Mouse (Mus musculus): ENCODE results near the gene Fggy.

The Fggy gene

GRCm38 (mm10) chr4:95557333-95557956, at the start of gene Fggy:
Fggy (plus strand) TSS chr4:95557507.
- DNase-seq: peak; percentile 91 to 93

DNA sequence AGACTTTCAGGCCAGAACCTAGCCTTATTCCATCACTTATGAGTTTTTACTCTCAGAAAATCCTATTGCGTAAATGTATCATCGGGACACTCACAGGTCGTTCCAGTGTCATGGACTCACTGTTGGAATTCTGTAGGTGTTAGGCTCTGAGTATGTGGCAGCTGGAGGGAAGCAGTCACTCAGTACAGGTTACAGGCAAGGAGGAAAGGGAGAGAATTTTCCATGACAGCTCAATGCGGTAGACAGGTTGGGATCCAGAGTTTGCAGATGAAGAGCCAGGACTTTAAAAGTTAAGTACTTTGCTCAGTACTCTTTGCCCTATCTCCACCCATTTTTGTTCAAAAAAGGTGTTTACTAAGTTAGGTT, 49.4 kb upstream of the Fggy start:
- DNase-seq: no peak

DNA sequence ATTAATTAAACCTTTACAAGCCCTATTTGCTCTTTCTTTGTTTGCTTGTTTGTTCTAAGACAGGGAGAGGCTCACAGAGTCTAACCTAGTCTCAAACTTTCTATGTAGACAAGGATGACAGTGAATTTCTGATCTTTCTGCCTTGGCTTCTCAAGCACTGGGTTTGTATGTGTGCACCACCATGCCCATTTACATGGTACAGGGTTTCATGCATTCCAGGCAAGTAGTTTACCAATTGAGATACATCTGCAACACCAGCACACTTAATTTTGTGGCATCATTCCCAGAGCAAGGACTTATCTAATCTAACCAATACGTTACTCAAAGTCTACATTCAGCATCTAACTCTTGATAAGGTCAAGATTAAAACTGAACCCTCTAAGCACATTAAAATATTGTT, 38.9 kb upstream of the Fggy start:
- no peak for DNase-seq

DNA sequence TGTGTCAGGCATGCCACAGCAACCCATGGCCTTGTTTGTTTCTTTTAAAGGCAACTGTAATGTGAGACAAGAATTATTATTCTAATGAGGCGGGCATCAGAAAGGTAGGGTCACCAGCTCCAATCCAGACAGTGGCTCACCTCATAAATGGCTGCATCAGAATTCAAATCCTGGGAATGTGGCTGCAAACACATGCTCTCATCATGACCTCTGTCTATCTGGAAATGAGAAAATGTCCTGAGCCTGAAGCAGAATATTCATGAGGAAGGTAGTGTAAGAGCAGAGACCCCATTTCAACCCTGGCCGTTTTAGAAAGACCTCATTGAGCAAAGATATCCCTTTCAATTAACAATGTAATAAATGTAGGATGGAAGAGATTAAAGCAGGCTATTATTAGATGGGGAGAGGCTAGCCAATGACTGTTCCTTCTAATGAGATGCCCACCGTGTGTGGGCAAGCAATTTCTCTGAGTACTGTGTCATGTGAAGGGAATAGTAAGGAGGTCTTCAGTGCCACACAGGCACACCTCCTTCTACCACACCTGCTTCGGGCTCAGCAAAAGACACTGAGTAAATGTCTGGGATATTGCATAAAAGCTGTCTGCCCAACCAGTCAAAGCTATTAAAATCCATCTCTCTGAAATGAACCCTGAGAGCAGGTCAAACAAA, 37.2 kb upstream of the Fggy start:
- no peak for DNase-seq

GRCm38 (mm10) chr4:95520643-95521032, 36.7 kb upstream of the Fggy start:
- no peak for DNase-seq

DNA sequence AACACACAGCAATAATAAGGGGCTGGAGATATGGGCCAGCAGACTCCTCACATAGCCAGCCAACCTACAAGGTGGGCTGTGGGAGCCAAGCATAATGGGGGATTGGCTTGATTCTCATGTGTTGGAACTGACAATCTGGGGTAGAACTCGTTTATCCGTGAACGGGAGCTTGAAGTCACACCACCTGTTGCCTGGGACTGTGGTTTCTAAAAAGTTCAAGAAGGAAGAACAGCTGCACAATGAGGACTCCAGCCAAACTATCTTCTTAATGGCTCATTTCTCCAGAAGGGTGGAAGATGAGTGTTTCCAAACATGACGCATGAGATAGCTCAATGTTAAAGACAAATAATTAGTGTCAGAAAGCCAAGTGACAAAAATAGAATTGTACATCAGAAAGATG, 30.7 kb upstream of the Fggy start:
- no peak for DNase-seq

- no peak for DNase-seq
Measured at GRCm38 (mm10) chr4:95530757-95531156, 26.6 kb upstream of the Fggy start.

- DNase-seq: no peak
Measured at GRCm38 (mm10) chr4:95533946-95534345, 23.4 kb upstream of the Fggy start.

DNA sequence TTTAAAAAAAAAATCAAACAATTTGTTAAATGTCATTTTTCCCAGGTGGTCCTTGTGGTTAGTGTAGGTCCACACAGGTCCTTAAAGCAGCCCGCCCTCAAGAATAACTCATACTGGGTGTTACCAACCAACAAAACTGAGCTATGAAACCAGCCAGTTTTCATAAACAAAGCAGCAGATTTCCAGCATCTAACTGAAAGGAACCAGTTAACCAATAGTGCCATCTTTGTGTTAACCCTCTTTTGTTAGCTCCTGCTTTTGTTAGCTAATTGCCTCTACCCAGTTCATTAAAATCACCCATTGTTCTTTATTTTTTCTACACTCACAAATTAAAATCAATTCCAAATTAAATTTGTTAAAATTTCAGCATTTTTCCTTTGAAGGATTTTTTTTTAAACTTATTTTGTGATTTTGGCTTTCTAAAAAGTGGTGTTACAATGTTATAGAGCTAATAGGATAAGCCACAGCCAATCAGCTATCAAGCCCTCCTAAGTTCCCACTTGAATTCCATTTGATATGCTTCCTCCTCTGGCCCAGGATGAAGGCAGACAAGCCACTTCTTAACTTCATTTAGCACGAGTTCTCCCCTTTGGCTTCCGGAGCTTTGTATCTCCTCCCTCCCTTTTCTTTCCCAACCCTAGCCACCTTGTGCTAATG, 15.8 kb upstream of the Fggy start:
- no peak for DNase-seq

GRCm38 (mm10) chr4:95542039-95542790, 15.1 kb upstream of the Fggy start:
- DNase-seq: no peak

DNA sequence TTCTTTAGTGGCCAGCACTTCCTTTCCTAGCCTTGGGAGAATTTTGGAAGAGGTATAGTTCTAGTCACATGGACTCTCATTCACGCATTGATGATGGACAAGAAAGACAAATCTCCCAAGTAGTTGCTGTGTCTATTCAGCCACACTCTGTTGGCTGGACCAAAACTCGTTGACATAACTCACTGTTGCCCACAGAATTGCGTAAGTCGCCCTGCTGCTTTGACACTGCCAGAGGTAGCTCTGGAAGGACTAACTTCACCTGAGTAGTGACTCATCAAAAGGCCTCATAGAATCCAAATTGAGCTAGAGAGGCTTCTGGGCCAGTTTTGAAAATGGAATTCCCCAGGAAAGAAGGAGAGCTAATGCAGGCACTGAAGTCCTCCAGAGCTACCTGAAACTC, 13.8 kb upstream of the Fggy start:
- no peak for DNase-seq

DNA sequence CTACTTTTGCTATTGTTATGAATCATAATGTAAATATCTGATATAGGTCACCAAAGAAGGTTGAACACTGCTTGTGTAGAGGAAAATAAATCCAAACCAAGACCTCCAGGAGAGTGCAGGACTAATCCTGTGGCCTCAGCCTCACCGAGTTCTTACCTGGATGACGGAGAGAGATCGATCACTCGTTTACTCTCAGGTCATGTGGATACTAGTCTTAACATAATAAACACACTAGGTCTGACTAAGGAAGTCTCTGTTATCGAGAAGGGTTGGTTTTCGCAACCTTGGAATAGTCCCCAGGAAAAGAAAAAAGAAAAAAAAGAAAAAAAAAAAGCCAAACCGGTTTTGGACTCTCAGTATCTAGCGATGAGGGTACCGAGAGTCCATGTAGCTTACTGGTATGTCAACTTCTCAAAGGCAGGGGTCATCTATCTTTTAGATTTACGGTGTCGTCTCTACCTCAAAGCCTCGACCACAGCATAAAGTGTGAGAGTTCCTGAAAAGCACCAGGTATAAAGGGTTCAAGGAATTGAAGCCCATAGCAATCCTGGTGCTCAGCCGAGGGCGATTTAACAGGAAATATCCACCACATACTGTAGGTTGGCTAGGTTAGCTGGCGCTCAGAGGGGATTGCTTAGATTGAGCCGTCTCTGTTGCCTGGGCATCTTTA, 509 bp upstream of the Fggy start:
- no peak for DNase-seq

DNA sequence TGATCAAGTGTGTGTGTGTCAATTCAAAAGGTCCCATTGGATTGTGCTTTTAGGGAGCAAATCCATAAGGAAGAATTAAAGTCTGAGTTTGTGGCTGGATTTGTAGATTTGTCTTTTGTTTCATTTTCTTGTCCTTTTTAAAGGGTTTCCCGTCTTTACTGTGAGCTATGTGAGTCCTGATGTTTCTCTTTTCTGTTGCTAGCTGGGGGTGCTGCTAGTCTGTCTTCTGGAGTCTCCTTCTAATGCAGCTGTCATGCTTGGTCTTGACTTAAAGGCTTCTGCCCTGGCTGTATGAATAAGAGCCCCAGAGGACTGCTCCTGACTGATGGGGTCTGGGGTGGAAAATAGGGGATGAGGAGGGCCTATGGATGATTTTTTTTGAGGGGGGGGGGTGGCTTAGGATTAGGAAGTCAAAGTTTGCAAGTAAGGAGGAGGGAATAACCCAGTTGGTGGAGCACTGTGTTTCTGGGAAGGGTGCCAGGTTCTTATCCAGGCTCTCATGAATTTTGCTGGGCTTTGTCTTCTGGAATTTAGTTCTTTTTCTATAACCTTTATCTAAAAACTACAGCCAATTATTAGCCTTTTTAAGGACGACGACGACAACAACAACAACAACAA, 1.1 kb downstream of the Fggy start:
- DNase-seq: no peak

GRCm38 (mm10) chr4:95571621-95572020, 14.3 kb downstream of the Fggy start:
- DNase-seq: no peak

- no peak for DNase-seq
Measured at GRCm38 (mm10) chr4:95573704-95574103, 16.4 kb downstream of the Fggy start.

DNA sequence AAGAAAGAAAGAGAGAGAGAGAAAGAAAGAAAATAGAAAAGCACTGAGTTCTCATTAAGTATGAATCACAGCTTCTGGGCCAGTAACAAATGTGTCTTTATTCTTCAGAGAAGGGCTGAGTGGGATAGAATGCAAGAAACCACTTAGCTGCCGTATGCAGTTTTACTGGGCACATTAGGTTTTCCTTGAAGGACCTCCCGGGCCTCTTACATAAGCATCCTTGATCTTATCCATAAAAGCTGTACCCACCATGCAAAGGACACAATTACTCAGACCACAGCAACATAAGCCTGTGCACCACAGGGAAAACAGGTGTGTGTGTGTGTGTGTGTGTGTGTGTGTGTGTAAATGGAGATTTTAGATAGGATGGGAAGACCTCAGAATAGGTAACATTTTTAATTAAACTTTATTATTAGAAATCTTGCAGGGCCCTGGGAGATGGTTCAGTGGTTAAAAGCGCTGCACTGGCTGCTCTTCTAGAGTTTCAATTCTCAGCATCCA, 18.2 kb downstream of the Fggy start:
- DNase-seq: no peak

- DNase-seq: no peak
Measured at GRCm38 (mm10) chr4:95579183-95579582, 21.9 kb downstream of the Fggy start.

DNA sequence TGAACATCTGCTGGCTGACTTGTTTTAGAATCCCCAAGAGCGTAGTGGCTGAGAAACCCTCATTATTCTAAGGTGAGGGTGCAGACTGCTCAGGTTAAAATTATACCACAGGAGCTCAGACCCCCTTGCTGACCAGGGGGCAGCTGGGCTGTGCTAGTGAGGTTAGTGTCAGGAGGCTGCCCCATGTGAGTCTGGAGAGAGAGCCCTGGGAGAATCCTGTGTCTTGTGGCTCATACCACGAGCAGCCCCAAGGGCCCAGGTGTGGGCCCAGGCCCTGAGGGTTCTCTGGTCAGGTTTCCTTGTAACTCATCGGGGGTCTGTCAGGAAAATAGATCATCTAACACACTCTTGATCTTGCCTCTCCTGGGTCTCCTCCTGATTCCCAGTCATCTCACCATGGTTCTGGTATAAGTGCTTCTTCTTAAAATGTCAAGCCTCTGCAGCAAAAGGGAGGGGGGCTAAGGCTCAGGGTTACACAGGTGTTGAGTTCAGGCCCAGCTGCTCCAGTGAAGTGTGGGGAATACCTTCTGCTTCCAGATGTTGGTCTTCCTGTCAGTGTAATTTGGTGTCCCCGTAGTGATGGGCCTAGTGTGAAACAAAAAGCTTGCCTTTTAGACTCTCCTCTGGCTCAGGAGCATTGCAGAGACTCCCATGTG, 26.9 kb downstream of the Fggy start:
- DNase-seq: no peak

- no peak for DNase-seq
Measured at GRCm38 (mm10) chr4:95586274-95587001, 29.1 kb downstream of the Fggy start.

DNA sequence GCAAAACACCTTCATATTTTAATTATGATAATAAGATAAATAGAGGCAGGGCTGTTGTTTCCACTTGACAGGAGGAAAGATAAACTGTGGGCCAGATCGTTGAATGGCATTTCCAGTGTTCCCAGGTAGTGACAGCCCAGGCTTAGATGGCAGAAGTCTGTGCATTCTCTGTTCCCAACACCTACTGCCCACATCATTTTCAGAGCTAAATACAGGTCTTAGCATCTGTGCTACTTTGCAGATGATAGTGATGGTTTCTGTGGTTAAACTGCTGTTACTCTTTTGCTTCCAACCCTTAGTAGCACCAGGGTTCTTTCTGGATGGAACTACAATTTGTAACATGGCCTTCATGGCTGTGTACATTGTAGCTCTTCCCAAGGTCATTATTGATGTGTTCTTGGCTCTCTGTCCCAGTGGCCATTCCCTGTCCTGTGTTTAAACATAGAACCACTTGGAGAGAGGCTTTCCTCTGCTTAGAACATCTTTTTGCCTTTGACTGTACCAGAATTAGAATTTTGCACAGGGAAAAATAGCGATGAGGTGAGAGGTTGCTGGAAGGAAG, 31.5 kb downstream of the Fggy start:
- DNase-seq: no peak

- DNase-seq: no peak
Measured at GRCm38 (mm10) chr4:95590878-95591277, 33.6 kb downstream of the Fggy start.
